Mouse (Mus musculus): Measurements from ENCODE around the gene Lrrc63.

- no peak for TF ChIP-seq CTCF (IDR thresholded peaks at IDR 0.05; ENCODE audit: extremely low read depth, insufficient read depth, insufficient read length, insufficient replicate concordance)
- TF ChIP-seq POLR2A (IDR thresholded peaks at IDR 0.05; ENCODE audit: low read depth, low read length), result no peak
These were observed 43.6 kb upstream of the Lrrc63 start for GRCm38 (mm10) chr14:75174296-75174695.
